Mouse (Mus musculus) right cerebral cortex, adult 18-20 months (tissue): ENCODE measurements around the gene Sgcd.
A peak's percentile ranks its signal among the peaks of the same experiment; 100 is the strongest.

Source experiments
- DNase-seq: peaks from one replicate; pipeline ENCODE4 v3.0.0; 2022; ENCODE audit warnings: mixed read lengths

Gene Sgcd

DNA sequence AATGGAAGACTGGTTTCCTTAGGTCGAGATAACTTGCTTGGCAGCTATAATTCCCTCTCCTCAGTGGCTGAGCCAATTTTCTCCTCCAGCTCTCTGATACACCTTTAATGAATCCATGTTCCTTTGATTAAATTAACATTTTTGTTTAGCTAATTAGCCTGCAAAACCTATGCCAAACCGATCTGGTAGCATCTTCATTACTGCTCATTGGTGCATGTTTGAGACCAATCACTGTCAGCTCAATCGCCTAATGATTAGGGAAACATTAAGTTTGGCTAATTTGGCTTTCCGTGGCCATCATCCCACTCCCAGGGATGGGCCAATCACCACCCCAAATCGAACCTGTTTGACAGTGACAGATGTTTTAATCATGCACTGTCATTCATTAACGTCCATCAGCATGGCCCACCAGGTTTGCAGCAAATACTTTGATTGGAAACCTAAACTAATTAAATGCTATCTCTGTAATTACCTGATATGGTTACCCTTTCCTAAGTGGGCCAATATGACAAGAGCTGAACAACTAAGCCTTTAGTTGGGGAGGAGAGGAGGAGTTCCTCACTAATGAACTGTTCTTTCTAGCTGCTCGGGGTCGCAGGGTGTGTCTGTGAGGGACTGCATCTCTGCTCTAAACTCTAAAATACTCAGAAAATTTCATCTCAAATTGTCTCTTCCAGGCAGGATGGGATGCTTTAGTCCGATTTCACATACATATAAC is 724.3 kb downstream of the Sgcd start:
- DNase-seq, result no peak

DNA sequence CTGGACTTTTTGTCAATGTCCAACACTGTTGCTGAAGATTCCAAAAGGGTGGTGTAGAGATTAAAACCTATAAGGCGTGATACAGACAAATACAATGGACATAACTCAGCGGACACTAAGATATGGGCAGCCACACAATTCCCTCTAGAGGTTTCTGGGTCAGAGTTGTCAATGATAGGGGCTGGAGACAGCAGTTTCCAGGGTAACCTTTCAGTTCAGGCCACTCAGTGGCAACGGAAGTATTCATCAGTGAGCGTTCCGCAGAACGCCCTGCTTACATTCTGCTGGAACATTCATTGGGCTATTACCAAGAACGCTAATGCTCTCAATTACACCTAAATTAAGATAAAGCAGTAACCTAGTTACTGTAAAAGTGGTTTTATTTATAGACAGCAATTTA is 738.5 kb downstream of the Sgcd start:
- DNase-seq, result no peak

DNA sequence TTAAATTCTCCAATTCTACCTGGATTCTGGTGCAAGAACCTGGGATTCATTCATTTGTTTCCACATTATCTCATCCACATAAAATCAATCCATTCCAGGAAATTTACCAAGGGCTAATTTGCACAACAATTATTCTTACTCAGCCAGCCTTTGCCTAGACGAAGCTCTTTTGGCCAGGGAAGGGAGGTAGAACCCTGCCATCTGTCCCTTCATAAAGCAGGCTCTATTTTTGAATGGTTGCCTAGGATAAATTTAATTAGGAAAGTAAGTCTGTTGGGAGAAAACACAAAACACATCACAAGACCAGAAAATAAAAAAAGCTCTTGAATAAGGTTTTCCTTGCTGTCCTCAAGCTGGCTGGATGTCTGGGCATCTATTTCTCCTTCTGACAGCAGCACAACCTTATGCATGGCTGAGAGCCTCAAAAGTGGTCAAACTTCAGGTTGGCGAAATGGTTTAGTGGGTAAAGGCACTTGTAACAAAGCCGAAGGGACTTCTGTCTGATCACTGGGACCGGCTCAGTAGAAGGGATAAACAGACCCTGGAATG is 740.4 kb downstream of the Sgcd start:
- DNase-seq, result no peak

DNA sequence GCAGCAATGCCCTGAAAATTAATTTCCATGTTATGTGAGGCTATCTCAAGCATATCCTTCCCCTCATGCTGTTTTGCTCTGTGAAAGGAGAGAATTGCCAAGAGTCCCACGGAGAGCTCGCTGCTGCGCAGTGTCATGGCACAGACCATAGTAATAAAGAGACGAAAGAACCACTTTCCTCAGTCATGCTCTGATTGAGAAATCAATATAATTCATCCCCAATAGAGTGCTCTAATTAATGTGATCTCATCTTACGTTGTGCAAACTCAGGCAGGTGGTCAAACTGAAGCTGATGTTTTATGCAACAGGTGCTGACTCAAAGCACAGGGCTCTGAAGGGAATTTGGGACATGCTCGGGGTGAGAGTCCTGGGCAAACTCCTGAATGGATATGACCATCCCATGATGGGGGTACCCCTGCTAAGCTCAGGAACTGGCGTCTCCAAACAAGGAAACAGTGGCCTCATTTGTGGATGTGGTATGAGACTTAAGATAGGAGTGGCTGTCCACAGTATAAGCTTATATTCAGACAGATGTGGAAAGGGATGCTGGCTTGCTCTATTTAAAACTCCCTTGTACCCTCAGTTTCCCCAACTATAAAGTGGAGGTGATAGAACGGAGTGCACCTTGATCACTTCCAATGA is 740.9 kb downstream of the Sgcd start:
- no peak for DNase-seq

DNA sequence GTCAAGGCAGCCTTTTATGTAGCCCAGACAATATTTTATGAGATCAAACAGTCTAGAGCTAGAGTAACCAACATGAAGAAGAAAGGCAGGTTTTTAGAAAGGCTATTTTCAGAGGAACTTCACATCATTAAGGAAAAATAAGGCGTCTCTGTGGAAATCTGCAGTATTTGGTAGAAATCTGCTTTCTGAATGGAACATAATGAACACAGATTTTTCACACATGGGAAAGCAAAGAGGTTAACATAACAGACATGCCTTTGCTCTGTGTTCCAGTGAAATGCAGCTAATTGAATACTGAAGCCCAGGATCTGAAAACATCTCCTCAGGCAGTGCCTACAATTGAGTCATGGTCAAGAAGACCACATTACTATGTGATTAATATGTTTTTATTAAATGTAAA is 746.4 kb downstream of the Sgcd start:
- no peak for DNase-seq

DNA sequence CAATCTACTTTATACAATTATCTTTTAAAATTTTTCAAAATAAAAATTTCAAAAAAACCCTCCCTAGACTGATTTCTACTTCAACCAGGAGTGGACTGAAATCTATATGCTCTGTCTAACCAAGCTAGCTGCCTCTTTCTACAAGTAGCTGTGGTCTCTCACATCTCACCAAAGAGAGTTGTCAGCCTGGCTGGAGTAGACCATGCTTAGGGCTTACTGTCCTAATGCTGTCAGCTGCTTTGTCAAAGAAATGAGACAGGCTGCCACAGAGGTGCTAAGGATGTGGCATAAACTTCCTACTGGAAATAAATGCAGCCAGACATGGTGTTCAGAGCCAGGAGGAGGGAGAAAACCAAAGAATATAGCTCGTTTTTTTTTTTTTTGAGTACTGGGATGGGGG is 760.5 kb downstream of the Sgcd start:
- DNase-seq, result no peak

DNA sequence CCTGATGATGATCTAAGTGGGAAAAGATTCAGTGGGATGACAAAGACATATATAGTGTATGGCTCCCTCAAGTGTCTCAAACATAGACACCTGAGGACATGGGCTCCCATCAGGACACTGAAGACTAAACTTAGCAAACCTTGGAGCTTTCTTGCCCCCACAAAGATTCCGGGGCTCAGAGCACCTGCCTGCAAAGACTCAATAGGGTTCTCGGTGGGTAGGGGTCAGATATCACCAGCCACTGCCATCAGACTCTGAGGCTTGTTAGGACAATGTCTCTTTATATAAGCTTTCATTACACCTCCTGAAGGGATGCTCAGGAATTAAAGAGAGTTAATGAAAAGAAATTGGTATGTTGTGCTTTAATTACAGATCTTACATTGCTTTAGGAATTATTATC is 764.6 kb downstream of the Sgcd start:
- DNase-seq, result no peak

DNA sequence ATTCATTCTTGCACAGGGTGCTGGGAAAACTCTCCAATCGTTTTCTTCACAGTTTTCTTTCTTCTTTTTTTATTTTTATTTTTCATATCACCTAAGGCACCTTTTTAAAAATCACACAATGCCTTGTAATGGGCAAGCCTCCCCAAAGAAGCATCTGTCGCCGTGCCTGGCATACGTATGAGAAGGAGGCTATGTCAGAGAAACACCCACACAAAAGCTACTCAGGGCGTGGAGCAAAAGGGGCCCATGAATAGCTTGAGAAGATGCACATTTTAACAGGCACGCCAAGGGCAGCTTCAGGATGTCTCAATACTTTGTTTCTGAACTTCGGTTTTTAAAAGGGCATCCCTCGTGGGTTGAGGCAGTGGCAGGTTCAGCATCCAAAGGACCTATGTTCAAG is 777.2 kb downstream of the Sgcd start:
- DNase-seq, result peak; percentile 3

DNA sequence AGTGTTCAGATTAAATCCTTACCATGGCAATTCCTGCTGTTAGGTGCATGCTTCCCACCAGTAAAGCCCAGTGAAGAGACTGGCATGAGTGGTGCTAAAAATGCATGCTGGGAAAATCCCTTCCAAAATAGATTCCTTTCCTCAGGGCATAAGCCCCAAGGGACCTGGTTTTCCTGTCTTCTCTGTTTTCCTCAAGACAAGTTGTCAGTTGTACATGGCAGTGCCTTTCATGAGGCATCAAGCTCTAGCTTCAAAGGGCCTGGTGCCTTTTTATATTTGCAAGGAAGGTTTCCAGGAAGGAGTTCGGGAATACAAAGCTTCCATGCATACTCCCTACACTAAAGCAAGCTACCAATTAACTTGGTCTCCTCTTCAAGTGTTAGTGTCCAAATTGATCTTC is 782.3 kb downstream of the Sgcd start:
- no peak for DNase-seq

DNA sequence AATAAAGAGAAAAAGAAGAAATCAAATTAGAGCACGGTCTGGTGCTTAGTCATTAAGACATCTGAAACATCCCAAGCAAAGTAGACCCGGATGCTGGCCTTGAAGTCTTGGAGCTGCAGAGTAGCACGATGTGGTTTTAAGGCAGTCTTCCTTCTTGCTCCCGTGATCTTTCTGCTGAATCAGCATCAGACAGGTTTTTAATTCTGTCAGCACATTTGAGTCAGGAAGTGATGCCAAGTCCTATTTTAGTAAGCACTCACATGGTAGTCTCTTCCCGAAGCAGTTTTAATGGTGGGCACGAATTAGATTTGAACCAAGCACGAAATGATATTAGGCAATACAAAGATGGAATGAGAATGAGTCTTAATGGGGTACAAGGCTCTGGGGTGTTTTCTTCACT is 789.7 kb downstream of the Sgcd start:
- no peak for DNase-seq

DNA sequence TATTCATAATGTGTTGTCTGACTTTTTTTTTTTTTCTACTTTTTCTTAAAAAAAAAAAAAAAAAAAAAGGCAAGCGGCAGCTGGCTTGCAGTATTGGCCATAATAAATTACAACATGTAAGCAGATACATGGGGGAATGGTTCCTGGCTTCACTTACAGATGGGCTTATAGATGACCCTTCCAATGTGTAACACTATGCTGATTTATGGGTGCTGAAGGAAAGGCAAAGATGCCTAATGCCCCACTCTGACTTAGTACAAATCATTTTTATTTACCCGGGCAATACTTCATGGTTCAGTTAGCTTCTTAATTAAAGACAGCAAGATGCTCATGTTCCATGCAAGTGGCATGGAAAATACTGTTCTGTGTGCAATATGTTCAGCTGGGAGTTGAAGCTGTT is 800.2 kb downstream of the Sgcd start:
- no peak for DNase-seq

DNA sequence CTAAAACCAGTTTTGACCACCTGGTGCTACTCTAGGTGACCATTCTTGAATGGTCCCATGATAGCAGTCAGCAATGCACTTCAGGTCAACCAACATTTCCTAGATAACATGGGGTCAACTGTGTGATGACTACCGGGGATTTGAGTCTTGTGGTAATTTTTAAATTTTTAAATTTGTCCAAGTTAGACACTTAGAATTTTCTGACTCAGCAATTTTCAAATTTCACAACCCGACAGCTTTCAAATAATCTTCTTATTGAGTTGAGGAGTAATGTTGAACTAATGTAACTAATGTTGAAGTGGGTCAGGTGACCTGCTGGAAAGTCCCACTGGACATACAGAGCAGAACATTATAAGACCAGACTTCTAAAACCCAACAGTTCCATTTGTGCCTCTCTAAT is 813.8 kb downstream of the Sgcd start:
- DNase-seq, result no peak

DNA sequence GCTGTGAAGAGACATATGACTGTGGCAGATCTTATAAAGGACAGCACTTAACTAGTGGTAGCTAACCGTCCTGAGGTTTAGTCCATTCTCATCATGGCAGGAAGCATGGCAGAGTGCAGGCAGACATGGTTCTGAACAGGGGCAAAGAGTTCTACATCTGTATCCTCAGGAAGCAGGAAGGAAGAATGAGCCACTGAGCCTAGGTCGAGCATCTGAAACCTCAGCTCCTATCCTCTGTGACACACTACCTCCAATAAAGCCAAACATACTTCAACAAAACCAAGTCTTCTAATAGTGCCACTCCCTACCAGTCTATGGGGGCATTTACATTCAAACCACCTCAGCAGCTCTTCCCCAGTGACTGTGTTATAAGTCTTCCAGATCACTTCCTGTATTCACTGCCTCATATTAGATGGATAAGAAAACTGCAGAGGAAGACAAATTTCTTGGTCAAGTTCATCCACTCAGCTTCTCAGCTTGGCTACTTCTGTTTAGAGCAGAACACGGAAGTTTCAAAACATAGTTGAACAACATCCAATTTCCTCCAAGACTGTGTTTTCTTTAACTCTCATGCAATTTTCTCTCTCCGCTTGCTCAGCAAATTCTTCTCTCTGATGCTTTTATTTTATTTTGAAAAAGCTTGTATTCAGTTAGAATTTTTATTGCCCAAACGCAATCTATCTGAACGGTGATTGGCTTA is 817.7 kb downstream of the Sgcd start:
- no peak for DNase-seq

DNA sequence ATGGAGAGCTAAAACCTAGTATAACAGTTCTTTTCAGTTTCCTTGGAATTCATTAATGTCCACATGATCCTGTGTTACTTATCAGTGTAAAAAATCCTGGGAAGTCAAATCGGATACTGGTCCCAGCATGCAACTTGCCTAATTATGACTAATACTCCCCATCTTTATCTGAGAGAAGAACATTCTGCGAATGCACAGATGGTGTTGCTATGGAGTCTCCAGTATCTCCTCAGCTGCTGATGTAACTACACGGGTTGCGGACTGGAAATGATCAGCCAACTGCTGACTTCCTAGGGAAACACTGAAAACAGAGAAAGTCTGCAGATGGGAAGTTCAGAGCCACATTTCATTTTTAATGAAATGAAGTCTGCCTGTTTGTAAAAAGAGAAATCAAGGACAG is 821.4 kb downstream of the Sgcd start:
- DNase-seq, result peak; percentile 32

DNA sequence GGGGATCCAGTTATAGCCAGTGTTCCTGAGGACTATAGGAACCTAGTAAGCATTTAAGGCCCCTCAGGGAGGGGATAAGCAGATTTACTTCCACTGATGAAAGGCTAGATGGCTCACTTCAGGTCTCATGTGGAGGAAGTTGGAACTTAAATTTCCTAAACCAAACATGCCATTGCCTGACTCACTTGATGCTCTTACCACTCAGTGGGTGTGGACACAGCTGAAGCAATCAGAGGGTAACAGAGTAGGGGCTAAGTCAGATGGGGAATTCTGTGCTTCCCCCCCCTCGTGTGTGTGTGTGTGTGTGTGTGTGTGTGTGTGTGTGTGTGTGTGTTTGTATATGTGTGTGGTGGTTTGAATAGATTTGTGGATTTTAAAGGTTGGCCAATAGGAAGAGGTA is 830.7 kb downstream of the Sgcd start:
- DNase-seq, result no peak

DNA sequence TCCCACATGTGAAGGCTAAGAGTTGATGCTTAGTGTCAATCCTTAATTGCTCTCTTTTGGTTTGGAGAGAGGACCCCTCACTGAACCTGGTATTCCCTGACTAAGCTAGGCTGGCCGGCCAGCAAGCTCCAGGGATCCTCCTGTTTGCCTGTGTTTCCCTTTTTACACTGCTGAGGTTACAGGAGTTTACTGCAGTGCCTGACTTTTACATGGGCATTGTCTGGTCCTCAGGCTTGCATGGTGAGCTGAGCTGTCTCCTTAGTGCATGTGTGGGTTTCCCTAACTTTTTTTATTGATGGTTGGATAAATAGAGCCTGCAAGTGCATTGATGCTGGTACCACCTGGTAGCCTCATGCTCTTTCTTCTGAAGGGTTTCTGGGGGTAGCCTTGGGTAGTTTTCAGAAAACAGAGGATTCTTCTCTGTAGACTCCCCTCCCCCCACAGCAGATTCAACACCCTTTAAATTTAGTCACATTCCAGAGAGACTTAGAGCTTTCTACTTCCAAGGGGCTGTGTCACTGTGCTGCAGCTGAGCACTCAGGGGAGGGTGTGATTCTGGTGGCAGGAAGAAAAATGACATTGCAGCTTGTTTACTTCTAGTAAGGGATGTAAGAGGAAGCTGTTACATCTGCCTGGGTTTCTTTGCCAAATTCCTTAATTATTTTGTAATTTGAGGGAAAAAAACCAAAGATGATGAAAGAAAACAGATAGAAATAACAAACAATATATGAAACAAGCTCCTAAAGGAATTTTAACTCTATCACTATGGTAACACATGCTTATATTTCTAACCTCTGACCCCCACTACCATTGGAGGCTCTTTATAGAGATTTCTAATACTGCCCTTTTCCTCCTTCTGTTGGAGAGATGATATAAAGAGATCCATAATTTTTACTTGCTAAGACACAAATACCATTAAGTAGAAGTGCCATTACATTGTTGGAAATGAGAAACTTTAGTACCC is 831.8 kb downstream of the Sgcd start:
- no peak for DNase-seq

DNA sequence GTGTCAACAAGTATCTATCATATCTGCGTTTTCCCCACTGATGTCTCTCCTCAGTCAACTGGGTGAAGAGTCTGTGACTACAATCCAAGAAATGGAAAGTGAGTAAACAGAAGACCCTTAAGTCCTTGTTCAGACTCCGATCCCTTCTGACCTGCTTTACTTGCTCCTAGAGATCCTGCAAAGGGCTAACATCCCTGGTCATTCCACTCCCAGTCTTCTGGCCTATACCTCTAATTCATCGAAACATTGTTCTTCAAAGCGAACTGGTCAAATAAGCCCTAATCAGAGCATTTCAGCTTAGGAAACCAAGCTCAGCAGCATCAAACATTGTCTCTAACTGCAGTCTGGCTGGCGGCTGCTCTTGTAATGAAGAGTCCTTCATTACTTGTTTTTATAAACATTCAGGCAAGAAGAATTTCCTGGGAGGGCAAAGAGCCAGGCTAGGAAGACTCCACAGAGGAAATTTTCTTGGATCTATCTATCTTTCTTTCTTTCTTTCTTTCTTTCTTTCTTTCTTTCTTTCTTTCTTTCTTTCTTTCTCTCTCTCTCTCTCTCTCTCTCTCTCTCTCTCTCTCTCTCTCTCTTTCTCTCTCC is 833.8 kb downstream of the Sgcd start:
- DNase-seq, result no peak

DNA sequence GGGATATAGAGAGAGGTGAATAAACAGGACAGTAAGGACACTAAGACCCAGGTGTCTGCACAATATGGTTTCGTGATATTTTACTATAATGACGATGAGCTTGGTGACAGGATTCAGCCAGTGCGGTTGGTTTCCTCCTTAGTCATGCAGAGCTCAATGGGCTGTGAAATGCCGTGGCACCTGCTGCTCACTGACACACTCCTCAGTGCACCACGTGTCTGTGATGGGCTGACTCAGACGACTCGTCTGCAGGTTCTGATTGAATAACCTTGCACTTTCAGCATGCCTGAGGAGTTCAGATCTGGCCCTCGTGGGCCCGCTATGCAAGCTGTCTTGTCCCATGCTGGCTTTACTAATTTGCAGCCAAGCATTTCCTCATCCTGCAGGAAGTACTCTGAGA is 839.2 kb downstream of the Sgcd start:
- DNase-seq, result no peak

DNA sequence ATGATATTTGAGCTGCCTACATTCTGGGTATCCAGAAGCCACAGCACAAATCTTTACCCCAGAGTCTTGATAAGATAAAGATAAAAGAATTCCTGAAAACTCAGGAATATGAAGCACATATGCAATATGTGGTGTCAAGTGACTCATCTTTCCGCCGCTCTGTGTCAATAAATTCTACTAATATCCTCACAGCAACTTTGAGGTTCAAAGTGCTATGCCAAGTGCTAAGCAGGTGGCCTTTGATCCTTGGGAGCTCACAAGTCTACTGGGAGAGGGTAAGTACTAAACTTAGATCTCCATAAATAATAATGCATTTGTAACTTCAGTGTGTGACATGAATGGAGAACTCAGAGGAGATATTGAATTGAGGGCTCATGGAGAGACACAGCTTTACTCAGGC is 848.9 kb downstream of the Sgcd start:
- DNase-seq, result no peak

DNA sequence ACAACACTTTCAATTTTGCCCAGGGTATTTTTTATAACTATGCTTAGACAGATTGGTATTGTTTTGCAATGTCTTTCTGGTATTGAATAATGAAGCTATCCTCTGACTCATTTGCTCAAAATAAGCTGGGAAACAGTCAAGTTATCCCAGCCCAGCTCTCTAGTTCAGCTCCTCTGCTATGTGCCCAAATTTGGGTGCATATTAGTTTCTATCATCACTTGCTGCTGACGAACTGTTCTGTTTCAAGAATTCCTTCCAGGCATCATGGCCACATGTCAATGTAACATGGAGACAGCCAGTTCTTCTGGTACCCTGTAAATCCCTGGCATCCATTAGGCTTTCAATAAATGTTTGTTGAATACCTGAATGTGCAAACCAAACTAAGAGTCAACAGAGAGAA is 849.5 kb downstream of the Sgcd start:
- DNase-seq, result no peak

DNA sequence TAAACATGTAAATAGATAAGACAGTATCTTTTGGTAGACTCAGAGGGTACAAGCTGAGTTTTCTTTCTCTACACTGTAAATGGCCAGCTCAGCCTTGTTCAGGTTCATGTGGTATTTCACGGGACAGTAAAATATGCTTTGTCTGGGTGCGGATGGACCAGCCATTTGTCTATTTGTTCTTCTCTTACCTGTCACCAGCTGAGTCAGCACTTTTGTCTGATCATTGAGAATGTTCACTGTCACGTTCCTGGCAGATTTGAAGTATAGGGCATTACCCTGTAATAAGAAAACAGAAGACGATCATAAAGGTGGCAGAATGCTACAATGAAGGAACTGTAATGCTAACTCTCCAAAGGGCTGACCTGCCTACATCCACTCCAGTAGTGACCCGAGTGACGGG is 856.4 kb downstream of the Sgcd start:
- DNase-seq, result no peak

DNA sequence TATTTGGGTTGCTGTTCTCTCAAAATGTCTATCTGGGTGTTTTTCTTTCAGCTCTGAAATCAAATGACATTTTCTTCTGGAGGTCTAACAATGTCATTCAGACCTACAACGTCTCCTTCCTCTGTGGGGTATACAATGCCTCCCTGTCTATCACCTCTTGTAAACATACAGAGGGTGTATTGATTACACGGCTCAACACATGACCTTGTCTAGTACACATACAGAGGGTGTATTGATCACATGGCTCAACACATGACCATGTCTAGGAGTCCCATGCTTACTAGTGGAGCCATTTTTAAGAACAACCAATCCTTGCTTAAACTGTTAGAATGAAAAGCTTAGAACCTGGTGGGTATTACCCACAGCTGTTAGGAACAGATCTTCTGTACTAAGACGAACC is 858.3 kb downstream of the Sgcd start:
- no peak for DNase-seq

DNA sequence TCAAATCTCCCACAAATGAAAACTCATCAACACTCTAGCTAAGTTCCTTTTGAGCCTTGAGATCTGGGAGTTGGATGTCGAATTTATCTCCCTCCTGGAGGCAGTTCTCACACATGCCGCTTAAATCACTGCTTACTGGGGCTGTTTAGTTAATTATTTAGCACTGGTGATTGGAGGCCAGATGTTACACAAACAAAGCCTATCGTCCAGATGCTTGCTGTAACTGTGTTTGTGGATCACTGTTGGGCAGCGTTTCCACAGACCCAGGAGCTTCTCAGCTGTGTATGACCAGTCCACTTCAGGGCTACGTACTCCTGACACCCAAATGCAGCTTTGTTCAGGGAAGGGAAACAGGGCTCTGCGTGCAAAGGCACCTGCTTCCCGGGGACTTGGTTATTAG is 858.8 kb downstream of the Sgcd start:
- no peak for DNase-seq
